Mouse (Mus musculus): ENCODE data around the gene Ttc9b. TPM values are rescaled to one million over a fixed set of nuclear protein-coding genes. Genes with fewer than 3 reads are reported as not detected.
A peak's percentile ranks its signal among the peaks of the same experiment; 100 is the strongest.

Ttc9b gene
- total RNA-seq, 2 experiments from 2014 or later = 1.1 to 1.6 TPM

DNA sequence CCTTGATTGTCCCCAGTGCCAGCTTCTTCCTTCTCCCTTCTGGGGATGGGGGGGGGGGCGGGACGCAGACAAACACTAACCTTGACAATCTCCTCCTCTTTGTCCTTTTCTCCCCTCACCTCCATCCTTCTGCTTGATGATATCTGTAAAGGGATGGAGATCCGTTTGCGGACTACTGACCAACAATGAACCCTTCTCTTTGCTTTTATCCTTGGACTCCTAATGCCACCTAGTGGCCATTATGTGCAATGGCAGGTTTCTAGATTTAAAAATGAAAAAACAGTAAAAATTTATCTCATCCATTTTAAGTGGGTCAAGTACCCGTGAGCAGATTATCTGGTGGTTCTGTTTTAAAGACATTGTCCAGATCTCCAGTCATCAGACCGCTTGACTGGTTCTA is 32.0 kb downstream of the Ttc9b start:
- DNase-seq (ENCODE audit: low spot score in 2 of 2) = no peak

DNA sequence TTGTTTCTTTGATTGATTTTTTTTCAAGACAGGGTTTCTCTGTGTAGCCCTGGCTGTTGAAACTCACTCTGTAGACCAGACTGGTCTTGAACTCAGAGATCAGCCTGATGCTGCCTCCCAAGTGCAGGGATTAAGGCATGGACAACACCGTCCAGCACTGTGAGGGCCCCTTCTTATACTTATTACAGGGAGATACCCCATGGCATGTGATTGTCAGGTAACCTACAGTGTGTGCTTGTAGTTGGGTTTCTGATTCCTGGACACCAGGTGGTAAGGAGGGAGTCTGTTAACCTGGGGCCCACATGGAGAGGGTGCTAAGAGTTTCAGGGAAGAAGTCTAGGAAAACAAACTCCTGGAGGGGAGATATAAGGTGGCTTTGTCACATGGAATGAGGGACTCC is 33.3 kb downstream of the Ttc9b start:
- no peak for DNase-seq (ENCODE audit: low spot score in 2 of 2)

DNA sequence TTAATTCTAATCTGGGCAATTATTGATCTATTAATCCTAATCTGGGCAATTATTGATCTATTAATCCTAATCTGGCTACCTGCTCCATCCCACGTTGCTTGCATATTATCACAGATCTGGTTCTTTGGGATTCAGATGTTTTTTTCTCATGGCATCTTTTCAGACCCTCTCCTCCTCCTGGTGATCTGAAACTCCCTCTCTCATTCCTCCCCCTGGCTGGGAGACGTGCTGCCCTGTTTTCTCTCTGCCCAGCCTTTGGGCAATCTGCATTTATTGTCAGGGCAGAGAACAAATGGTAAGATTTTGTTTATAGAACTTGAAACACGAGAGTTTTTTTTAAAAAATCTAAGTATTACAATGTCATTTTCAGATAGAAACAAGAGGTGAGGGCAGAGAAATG is 34.1 kb downstream of the Ttc9b start:
- DNase-seq (ENCODE audit: low spot score in 2 of 2) = no peak

DNA sequence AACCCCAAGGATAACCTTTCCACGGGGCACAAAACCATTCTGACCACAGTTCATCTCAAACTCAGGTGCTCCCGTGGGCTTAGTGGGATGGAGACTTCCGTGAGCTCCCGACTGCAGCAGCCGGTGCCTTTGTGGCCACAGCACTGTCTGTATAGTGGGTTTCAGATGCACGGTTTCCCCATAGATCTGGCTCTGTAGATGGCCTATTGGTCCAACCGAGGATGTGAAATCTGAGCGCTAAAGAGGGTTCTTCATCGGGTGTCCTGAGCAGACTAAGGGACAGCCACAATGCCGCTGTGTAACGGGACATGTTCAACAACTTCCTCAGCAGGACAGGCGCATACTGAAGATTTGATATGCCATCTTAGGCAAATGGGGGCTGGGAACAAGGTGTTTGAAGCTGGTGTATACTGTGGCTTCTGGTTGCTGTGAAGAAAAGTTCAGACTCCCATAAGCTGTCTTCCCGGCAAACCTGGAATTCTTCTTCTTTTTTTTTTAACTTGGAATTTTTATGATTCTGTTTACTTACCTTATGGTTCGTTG is 34.6 kb downstream of the Ttc9b start:
- no peak for DNase-seq (ENCODE audit: low spot score in 2 of 2)

DNA sequence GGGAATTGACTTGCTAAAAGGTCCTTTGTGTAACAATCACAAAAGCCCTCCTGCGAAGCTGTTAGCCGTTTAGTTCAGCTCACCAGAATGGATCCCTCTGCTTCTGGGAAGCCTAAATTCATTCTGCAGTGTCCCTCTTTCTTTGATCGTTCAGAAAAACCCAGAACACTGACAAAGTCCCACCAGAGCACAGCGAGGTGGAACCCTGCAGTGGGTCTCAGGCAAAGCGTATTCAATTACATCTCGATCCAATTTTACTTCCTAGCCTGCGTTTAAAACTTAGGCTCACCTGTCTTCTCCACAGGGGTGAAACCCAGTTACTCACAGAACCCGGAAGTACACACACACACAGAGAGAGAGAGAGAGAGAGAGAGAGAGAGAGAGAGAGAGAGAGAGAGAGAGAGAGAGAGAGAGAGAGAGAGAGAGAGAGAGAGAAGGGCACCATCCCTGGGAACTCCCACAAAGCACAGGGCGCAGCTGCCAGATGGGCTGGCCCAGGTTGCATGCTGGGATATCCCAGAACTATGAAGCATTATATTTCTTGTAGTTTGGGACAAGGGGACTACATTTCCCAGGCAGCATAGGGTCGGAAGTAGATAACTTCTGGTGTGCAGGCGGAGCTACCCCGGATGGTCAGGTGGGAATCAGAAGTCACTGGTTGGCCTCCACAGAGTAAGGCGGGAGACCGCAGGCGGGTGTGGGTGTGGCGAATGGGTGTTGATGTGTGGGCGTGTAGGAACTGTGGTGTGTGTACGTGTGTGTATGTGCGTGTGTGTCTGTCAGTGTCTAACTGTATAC is 35.3 kb downstream of the Ttc9b start, which contains the start of gene Zfp607b:
Zfp607b (plus strand) TSS at position 526 of the 798 bp plus-strand sequence.
- peak; percentile 62 to 85 for DNase-seq (ENCODE audit: low spot score in 2 of 2)

DNA sequence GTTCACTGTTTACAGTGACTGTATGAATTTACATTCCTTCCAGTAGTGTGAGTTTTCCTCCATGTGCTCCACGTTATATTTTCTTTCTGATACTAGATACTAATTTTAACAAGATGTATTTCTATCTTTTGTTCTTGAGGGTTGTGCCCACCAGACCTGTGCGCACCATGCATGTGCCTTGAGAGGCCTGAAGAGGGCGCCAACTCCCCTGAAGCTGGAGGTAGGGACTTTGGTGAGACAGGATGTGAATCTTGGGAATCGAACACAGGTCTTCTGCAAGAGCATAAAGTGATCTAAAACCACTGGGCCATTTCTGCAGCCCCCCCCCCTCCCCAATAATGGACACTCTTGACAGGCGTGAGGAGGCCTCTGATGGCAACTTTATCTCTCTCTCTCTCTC is 37.4 kb downstream of the Ttc9b start:
- no peak for DNase-seq (ENCODE audit: low spot score in 2 of 2)

- DNase-seq (ENCODE audit: low spot score in 2 of 2) = no peak
Measured at GRCm38 (mm10) chr7:27696711-27697110, 43.0 kb downstream of the Ttc9b start.

Other genes starting within 250 kb of the Ttc9b start
- 1 to 10 TPM; 1.2 to 1.4 TPM for gene Sptbn4, start 206.2 kb upstream of the Ttc9b start, total RNA-seq (2021)
- gene Blvrb, start 205.9 kb upstream of the Ttc9b start, total RNA-seq (2021) = 10 to 100 TPM; 58.4 to 62.1 TPM
- gene Sertad3, start 180.1 kb upstream of the Ttc9b start, total RNA-seq (2021) = 10 to 100 TPM; 16.7 to 17.3 TPM
- 10 to 100 TPM; 18.1 to 18.8 TPM for gene Sertad1, start 167.0 kb upstream of the Ttc9b start, total RNA-seq (2021)
- gene Prx, start 154.6 kb upstream of the Ttc9b start, total RNA-seq (2021) = 1 to 10 TPM; 7.0 to 8.8 TPM
- gene Hipk4, start 130.6 kb upstream of the Ttc9b start, total RNA-seq (2021) = 1 to 10 TPM; 1.4 to 1.8 TPM
- gene Pld3, start 100.7 kb upstream of the Ttc9b start, total RNA-seq (2021) = 100 to 1,000 TPM; 132 to 133 TPM
- gene 2310022A10Rik, start 100.7 kb upstream of the Ttc9b start, total RNA-seq (2021) = 10 to 100 TPM; 21.6 to 28.0 TPM
- gene Akt2, start 62.4 kb upstream of the Ttc9b start, total RNA-seq (2021) = 100 to 1,000 TPM; 195 to 220 TPM
- 10 to 100 TPM; 30.3 to 31.9 TPM for gene Map3k10, start 20.7 kb downstream of the Ttc9b start, total RNA-seq (2021)
- 1 to 10 TPM; 2.9 to 3.5 TPM for gene Zfp607b, start 35.4 kb downstream of the Ttc9b start, total RNA-seq (2021)
- gene Zfp60, start 77.5 kb downstream of the Ttc9b start, total RNA-seq (2021) = 10 to 100 TPM; 21.6 to 23.0 TPM
- gene Zfp626, start 153.3 kb downstream of the Ttc9b start, total RNA-seq (2021) = 10 to 100 TPM in 1 of 2 experiments, 1 to 10 TPM in 1; 10.0 to 12.5 TPM
- 1 to 10 TPM; 4.4 to 5.4 TPM for gene Zfp59, start 184.7 kb downstream of the Ttc9b start, total RNA-seq (2021)
- 1 to 10 TPM; 8.9 to 9.2 TPM for gene Zfp607a, start 203.6 kb downstream of the Ttc9b start, total RNA-seq (2021)